Comparison of ENCODE assay signal across 13 mouse cellular contexts in genomic region chr5:136888539-136889355, GRCm38 (mm10). TPM values are rescaled to one million over a fixed set of nuclear protein-coding genes. Genes with fewer than 3 reads are reported as not detected.
DNase-seq lines count a peak whose midpoint lies in the region; ATAC-seq and TF ChIP-seq lines count a peak whose summit lies in the region.
"Had no signal": no experiment of that assay in that cellular context is flagged by ENCODE, and none has a peak within 500 bp of the region (broad histone marks: within the 10 kb centered on the region; RNA-seq: fewer than 3 reads in every experiment).

No protein-coding gene starts in this region.

- no peak for TF ChIP-seq CTCF in kidney, postnatal 0 days (IDR thresholded peaks at IDR 0.05; ENCODE audit: low read depth)

- H3K36me3 ChIP-seq in kidney, postnatal 0 days (ENCODE audit: insufficient read depth, low read length), result no peaks in the 10 kb centered on the region
- H3K36me3 ChIP-seq in embryonic facial prominence, embryonic 11.5 days (replicated peaks; ENCODE audit: control insufficient read depth, insufficient read depth, low read depth, low read length), result no peaks in the 10 kb centered on the region
- H3K36me3 ChIP-seq in heart, embryonic 16.5 days (ENCODE audit: control insufficient read depth, insufficient read depth), result no peaks in the 10 kb centered on the region
- H3K36me3 ChIP-seq: midbrain, embryonic 12.5 days had no signal

- H3K4me2 ChIP-seq in kidney, postnatal 0 days (ENCODE audit: low read length), result peak overlapping the region; percentile 37
- H3K4me2 ChIP-seq in embryonic facial prominence, embryonic 11.5 days (ENCODE audit: low read depth, low read length), result no peak overlapping the region
- peak overlapping the region; percentile 38; the same call in 1 of the 2 replicates for H3K4me2 ChIP-seq in heart, embryonic 16.5 days (ENCODE audit: low read depth, low read length)
- H3K4me2 ChIP-seq: midbrain, embryonic 12.5 days had no signal

- intact Hi-C loops in left cerebral cortex, postnatal 36 days (cut with DNase I), result no loop called here

- no peak for ATAC-seq in kidney, postnatal 0 days (replicated peaks; ENCODE audit: low FRiP score, low read depth)
- no peak for ATAC-seq in embryonic facial prominence, embryonic 11.5 days (replicated peaks; ENCODE audit: insufficient number of reproducible peaks, low FRiP score, low TSS enrichment, low read depth)
- no peak for ATAC-seq in heart, embryonic 16.5 days (replicated peaks; ENCODE audit: extremely low read depth, insufficient read depth, low FRiP score)

- H3K9me3 ChIP-seq in kidney, postnatal 0 days (replicated peaks; ENCODE audit: low read length), result no peaks in the 10 kb centered on the region
- H3K9me3 ChIP-seq in embryonic facial prominence, embryonic 11.5 days (replicated peaks; ENCODE audit: control insufficient read depth, low read length), result no peaks in the 10 kb centered on the region
- H3K9me3 ChIP-seq in heart, embryonic 16.5 days (replicated peaks; ENCODE audit: control insufficient read depth, low read length), result 0 out of 2 replicates have a peak, but pooled peaks cover 2% of the 10 kb centered on the region
- H3K9me3 ChIP-seq: midbrain, embryonic 12.5 days had no signal

- no peak overlapping the region for H3K4me3 ChIP-seq in kidney, postnatal 0 days (replicated peaks; ENCODE audit: low read depth, low read length)
- no peak overlapping the region for H3K4me3 ChIP-seq in embryonic facial prominence, embryonic 11.5 days (ENCODE audit: low read depth, low read length)
- peak overlapping the region; percentile 14; the same call in 1 of the 2 replicates for H3K4me3 ChIP-seq in heart, embryonic 16.5 days (ENCODE audit: low read length)
- H3K4me3 ChIP-seq: midbrain, embryonic 12.5 days had no signal

- DNase-seq in kidney, postnatal 0 days (ENCODE audit: low spot score), result peak; percentile 66
- no peak for DNase-seq in kidney, adult 8-10 months
- peak; percentile 63 for DNase-seq in embryonic facial prominence, embryonic 11.5 days (ENCODE audit: low spot score)
- peak; percentile 67 for DNase-seq in mesoderm, embryonic 11.5 days (ENCODE audit: low read depth, low spot score)
- DNase-seq in adrenal gland, postnatal 10 days, result no peak
- DNase-seq in urinary bladder, adult 2 months (ENCODE audit: low spot score), result no peak
- DNase-seq in left cerebral cortex, postnatal 36 days (ENCODE audit: low spot score in 2 of 2), result no peak
- DNase-seq: adrenal gland, adult 2 months; cerebellum, postnatal 10 days; retina, postnatal 1 day; thymus, adult 2 months had no signal

- 33% methylated on average over 19 of the region's 19 CpGs for WGBS in kidney, postnatal 0 days
- 40% methylated on average over 19 of the region's 19 CpGs for WGBS in embryonic facial prominence, embryonic 11.5 days
- 49% methylated on average over 19 of the region's 19 CpGs for WGBS in heart, embryonic 16.5 days

- H3K4me1 ChIP-seq in kidney, postnatal 0 days (replicated peaks; ENCODE audit: insufficient read depth, low read length), result no peaks in the 10 kb centered on the region
- peaks cover 4% of the 10 kb centered on the region; the same call in 1 of the 2 replicates for H3K4me1 ChIP-seq in embryonic facial prominence, embryonic 11.5 days (ENCODE audit: control insufficient read depth, insufficient read depth, low read length)
- H3K4me1 ChIP-seq in heart, embryonic 16.5 days (ENCODE audit: control insufficient read depth, insufficient read depth, low read length), result peaks cover 4% of the 10 kb centered on the region

- no peaks in the 10 kb centered on the region for H3K27me3 ChIP-seq in kidney, postnatal 0 days (ENCODE audit: insufficient read depth, low read length)
- H3K27me3 ChIP-seq in embryonic facial prominence, embryonic 11.5 days (ENCODE audit: control insufficient read depth, insufficient read depth, low read length), result no peaks in the 10 kb centered on the region
- peaks cover 9% of the 10 kb centered on the region for H3K27me3 ChIP-seq in heart, embryonic 16.5 days (ENCODE audit: control insufficient read depth, insufficient read depth, low read length)

- H3K27ac ChIP-seq in kidney, postnatal 0 days, result peak overlapping the region; percentile 73
- peak overlapping the region; percentile 76 for H3K27ac ChIP-seq in embryonic facial prominence, embryonic 11.5 days (replicated peaks; ENCODE audit: low read depth, low read length)
- H3K27ac ChIP-seq in heart, embryonic 16.5 days (ENCODE audit: low read length), result peak overlapping the region; percentile 34; the same call in 1 of the 2 replicates
- H3K27ac ChIP-seq: midbrain, embryonic 12.5 days had no signal

- 0 out of 2 replicates have a peak overlapping the region, but pooled peaks have one; percentile 18 for H3K9ac ChIP-seq in kidney, postnatal 0 days (ENCODE audit: low read depth, low read length)
- no peak overlapping the region for H3K9ac ChIP-seq in embryonic facial prominence, embryonic 11.5 days (replicated peaks; ENCODE audit: low read length)
- no peak overlapping the region for H3K9ac ChIP-seq in heart, embryonic 16.5 days (ENCODE audit: low read length)
- H3K9ac ChIP-seq: midbrain, embryonic 12.5 days had no signal

RNA-seq across cellular contexts. Expression of gene Col26a1, which starts 5.7 kb away (rescaled TPM):
- polyA plus RNA-seq in kidney, postnatal 0 days (2015; fragmentation: Nextera tagmentation; extraction: Ambion mirVana), result 39.1 and 47.1 TPM in 2 replicates
- polyA plus RNA-seq in embryonic facial prominence, embryonic 11.5 days (2014; fragmentation: Nextera tagmentation; extraction: Ambion mirVana), result 63.0 and 67.1 TPM in 2 replicates
- polyA plus RNA-seq in heart, embryonic 16.5 days (2015; fragmentation: Nextera tagmentation; extraction: Ambion mirVana), result 9.0 and 10.0 TPM in 2 replicates
- total RNA-seq in adrenal gland, postnatal 10 days (2021), result 1 to 10 TPM; 6.7 to 8.3 TPM
- polyA plus RNA-seq in urinary bladder, adult 2 months (2012; rRNA removed), result 0.15 and 0.48 TPM in 2 replicates
- total RNA-seq in left cerebral cortex, postnatal 36 days (2021), result 10 to 100 TPM in 1 of 2 experiments, 1 to 10 TPM in 1; 8.3 to 13.7 TPM
- total RNA-seq: adrenal gland, adult 2 months had no signal

RNA-seq across cellular contexts. Expression of gene Ift22, which starts 19.2 kb away (rescaled TPM):
- 74.4 and 75.8 TPM in 2 replicates for polyA plus RNA-seq in kidney, postnatal 0 days (2015; fragmentation: Nextera tagmentation; extraction: Ambion mirVana)
- polyA plus RNA-seq in embryonic facial prominence, embryonic 11.5 days (2014; fragmentation: Nextera tagmentation; extraction: Ambion mirVana), result 72.5 and 83.4 TPM in 2 replicates
- 35.9 and 41.4 TPM in 2 replicates for polyA plus RNA-seq in heart, embryonic 16.5 days (2015; fragmentation: Nextera tagmentation; extraction: Ambion mirVana)
- total RNA-seq in adrenal gland, postnatal 10 days (2021), result 10 to 100 TPM; 24.5 to 27.5 TPM
- polyA plus RNA-seq in urinary bladder, adult 2 months (2012; rRNA removed), result 22.5 and 22.6 TPM in 2 replicates
- total RNA-seq in left cerebral cortex, postnatal 36 days (2021), result 100 to 1,000 TPM in 1 of 2 experiments, 10 to 100 TPM in 1; 86.1 to 105 TPM

Comparison
In these comparisons a context has a peak if more than half of its experiments do, and no peak if none do; other contexts are left out.
1. DNase-seq: peak in kidney, postnatal 0 days (single experiment), embryonic facial prominence, embryonic 11.5 days (single experiment) and mesoderm, embryonic 11.5 days (single experiment); none in kidney, adult 8-10 months (0 of 2), adrenal gland, postnatal 10 days (single experiment), urinary bladder, adult 2 months (single experiment) and left cerebral cortex, postnatal 36 days (0 of 2).
2. Peak in every context shown above with its lines, with median percentiles within 50 percentile points of each other: H3K27ac ChIP-seq.